Mouse (Mus musculus) cortical plate, adult 2 months (tissue): ENCODE data around the gene Ebpl.

ENCODE experiments used
- CTCF ChIP-seq: fragments of 200-500 bp; IDR thresholded peaks from 2 replicates; pipeline ENCODE4 v1.5.1; 2011; ENCODE audit warnings: mild to moderate bottlenecking, control low read depth, low read length; ENCODE audit not compliant: insufficient read depth; ENCODE audit errors: extremely low read depth
- POLR2A ChIP-seq: fragments of 200-500 bp; IDR thresholded peaks from 2 replicates; pipeline ENCODE4 v1.6.1; 2011; ENCODE audit warnings: mild to moderate bottlenecking, low read length, control low read depth; ENCODE audit not compliant: insufficient read depth; ENCODE audit errors: extremely low read depth

DNA sequence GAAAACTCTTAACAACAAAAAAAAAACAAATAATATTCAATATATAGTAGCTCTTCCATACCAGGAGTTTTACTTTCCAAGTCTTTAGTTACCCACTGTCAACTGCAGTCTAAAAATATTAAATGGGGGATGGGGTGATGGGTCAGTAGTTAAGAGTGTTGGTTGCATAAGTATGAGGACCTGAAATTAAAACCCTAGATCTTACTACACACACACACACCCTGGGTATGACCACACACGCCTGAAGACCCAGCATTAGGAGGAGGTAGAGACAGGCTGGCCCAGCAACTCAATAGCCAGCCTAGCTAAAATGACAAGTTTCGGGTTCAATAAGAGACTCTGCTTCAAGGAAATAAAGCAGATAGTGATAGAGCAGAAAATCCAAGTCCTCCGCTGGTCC is 46.8 kb upstream of the Ebpl start:
- no peak for TF ChIP-seq POLR2A
- TF ChIP-seq CTCF = no peak
